Mouse (Mus musculus): ENCODE measurements around the gene Taar7a. TPM values are rescaled to one million over a fixed set of nuclear protein-coding genes. Genes with fewer than 3 reads are reported as not detected.

The Taar7a gene
- polyA plus RNA-seq, 1 experiment from 2014 or later = not detected

DNA sequence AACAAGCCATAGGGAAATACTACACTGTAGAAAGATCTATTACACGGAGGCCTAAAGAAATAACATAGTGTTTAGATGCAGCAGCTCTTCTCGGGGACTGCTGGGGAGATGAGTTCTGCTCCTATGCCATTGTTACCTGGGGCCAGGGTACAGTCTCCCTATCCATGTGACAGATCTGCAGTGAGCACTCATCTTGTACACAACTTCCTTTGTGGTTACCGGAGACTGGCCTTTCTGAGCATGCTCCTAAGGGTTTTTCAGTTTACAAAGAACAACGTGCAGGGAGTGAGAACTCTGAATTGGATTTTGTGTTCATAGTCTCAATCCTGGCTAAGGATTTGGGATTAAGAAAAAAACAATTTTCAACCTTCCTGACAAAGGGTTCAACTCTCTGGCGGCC is 6.9 kb downstream of the Taar7a start:
- no peaks in the 10 kb centered on the region for H3K27me3 ChIP-seq (replicated peaks; ENCODE audit: control insufficient read depth, insufficient read depth, low read length)
- DNase-seq (ENCODE audit: low spot score) = no peak
- H3K4me2 ChIP-seq = no peak overlapping the region
- no peak overlapping the region for H3K9ac ChIP-seq (ENCODE audit: low read depth, low read length)
- no peaks in the 10 kb centered on the region for H3K4me1 ChIP-seq (replicated peaks; ENCODE audit: control insufficient read depth, insufficient read depth, low read length)
- H3K4me3 ChIP-seq (ENCODE audit: low read depth, low read length) = no peak overlapping the region
- H3K9me3 ChIP-seq (ENCODE audit: control insufficient read depth, low read length) = no peaks in the 10 kb centered on the region
- no peak overlapping the region for H3K27ac ChIP-seq (ENCODE audit: low read depth, low read length)
- no peak for ATAC-seq (replicated peaks; ENCODE audit: low FRiP score)
- no peaks in the 10 kb centered on the region for H3K36me3 ChIP-seq (ENCODE audit: control insufficient read depth, insufficient read depth, low read length)
- WGBS = 62% methylated on average over 5 of the region's 5 CpGs

DNA sequence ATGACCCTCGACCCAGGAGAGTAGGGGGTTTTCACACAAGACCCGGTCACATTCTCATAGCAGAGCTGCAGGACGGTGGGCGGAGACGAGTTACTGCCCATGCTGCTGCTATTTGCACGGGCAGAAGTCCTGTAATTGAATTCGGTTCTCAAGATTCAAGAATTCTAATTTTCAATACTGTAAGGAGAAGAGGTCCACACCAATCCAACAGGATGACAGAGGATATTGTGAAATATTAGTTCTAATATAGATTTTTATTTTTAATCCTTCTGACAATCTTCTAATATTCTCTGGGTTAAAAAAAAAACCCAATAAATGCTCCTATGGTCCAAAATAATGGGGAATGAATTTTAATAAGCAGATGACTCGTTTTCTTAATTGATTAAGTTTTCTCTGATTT is 7.7 kb downstream of the Taar7a start, which contains the start of gene Taar6:
Taar6 (minus strand) TSS at position 101 of the 400 bp plus-strand sequence.
- Histone ChIP-seq H3K27me3 (replicated peaks; ENCODE audit: control insufficient read depth, insufficient read depth, low read length) (no peaks in the 10 kb centered on the region), H3K4me1 (replicated peaks; ENCODE audit: control insufficient read depth, insufficient read depth, low read length) (no peaks in the 10 kb centered on the region), H3K9ac (ENCODE audit: low read depth, low read length) (no peak within 1 kb of the TSS), H3K36me3 (ENCODE audit: control insufficient read depth, insufficient read depth, low read length) (no peaks in the 10 kb centered on the region), H3K27ac (ENCODE audit: low read depth, low read length) (no peak within 1 kb of the TSS), H3K4me2 (no peak within 1 kb of the TSS), H3K4me3 (ENCODE audit: low read depth, low read length) (no peak within 1 kb of the TSS), H3K9me3 (ENCODE audit: control insufficient read depth, low read length) (no peaks in the 10 kb centered on the region)
- DNase-seq (ENCODE audit: low spot score) (no peak), ATAC-seq (replicated peaks; ENCODE audit: low FRiP score) (no peak)
- WGBS = 72% methylated on average over 8 of the region's 8 CpGs

DNA sequence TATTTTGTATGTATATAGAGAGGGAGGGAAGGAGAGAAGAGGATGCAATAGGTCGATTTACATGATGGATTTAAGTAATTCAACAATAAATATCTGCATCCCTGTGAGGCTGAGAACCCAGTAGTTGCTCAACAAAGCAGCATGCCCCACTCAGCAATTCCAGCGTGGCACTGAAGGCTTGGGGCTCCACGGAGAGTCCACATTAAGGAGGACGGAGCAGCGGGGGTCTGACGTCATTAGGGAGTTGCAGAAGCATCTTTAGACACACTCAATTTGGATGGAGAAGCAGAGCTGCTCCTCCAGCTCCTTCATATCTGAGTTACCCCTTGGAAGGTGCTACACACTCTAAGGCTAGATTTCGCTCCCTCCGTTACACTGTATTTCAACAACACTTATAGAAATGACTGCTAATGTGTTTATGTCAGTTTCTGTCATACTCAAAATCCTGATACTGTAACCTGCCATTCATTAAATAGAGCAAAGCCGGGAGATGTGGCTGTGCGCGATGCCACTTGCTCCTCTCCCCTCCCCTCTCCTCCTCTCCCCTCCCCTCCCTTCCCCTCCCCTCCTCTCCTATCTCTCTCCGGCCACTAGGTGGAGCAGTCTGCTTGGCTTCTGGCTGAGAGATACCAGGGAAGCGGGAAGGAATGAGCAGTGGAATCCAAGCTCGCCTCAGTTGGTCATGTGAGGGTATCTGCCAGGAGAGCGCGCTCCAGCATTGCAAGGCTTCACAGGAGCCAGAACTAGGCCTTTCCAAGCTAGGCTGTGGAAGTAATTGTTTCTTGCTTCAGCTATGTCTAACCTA is 14.2 kb downstream of the Taar7a start:
- DNase-seq (ENCODE audit: low spot score) (peak; percentile 40), ATAC-seq (replicated peaks; ENCODE audit: low FRiP score) (peak; percentile 75)
- Histone ChIP-seq H3K4me1 (replicated peaks; ENCODE audit: control insufficient read depth, insufficient read depth, low read length) (no peaks in the 10 kb centered on the region), H3K36me3 (ENCODE audit: control insufficient read depth, insufficient read depth, low read length) (no peaks in the 10 kb centered on the region), H3K9me3 (ENCODE audit: control insufficient read depth, low read length) (no peaks in the 10 kb centered on the region), H3K9ac (ENCODE audit: low read depth, low read length) (no peak overlapping the region), H3K4me2 (no peak overlapping the region), H3K4me3 (ENCODE audit: low read depth, low read length) (no peak overlapping the region), H3K27ac (ENCODE audit: low read depth, low read length) (no peak overlapping the region), H3K27me3 (replicated peaks; ENCODE audit: control insufficient read depth, insufficient read depth, low read length) (no peaks in the 10 kb centered on the region)
- whole genome bisulfite sequencing = 36% methylated on average over 16 of the region's 16 CpGs

- WGBS = 61% methylated on average over 4 of the region's 4 CpGs
- Histone ChIP-seq H3K4me3 (ENCODE audit: low read depth, low read length) (no peak overlapping the region), H3K9me3 (ENCODE audit: control insufficient read depth, low read length) (no peaks in the 10 kb centered on the region), H3K4me1 (replicated peaks; ENCODE audit: control insufficient read depth, insufficient read depth, low read length) (no peaks in the 10 kb centered on the region), H3K27me3 (replicated peaks; ENCODE audit: control insufficient read depth, insufficient read depth, low read length) (no peaks in the 10 kb centered on the region), H3K4me2 (no peak overlapping the region), H3K9ac (ENCODE audit: low read depth, low read length) (no peak overlapping the region), H3K27ac (ENCODE audit: low read depth, low read length) (no peak overlapping the region), H3K36me3 (ENCODE audit: control insufficient read depth, insufficient read depth, low read length) (no peaks in the 10 kb centered on the region)
- DNase-seq (ENCODE audit: low spot score) = no peak
- ATAC-seq (replicated peaks; ENCODE audit: low FRiP score) = no peak
Measured at GRCm38 (mm10) chr10:23977958-23978357, 15.3 kb downstream of the Taar7a start.

DNA sequence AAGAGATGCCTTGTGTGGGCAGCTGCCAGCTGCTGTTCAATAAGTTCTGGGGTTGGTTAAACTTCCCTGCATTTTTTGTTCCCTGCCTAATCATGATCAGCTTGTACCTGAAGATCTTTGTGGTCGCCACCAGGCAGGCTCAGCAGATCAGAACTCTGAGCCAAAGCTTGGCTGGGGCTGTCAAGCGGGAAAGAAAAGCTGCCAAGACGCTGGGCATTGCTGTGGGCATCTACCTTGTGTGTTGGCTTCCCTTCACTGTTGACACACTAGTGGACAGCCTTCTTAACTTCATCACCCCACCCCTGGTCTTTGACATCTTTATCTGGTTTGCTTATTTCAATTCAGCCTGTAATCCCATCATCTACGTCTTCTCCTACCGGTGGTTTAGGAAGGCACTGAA is 22.0 kb downstream of the Taar7a start:
- no peak overlapping the region for H3K4me3 ChIP-seq (ENCODE audit: low read depth, low read length)
- H3K27ac ChIP-seq (ENCODE audit: low read depth, low read length) = no peak overlapping the region
- no peak overlapping the region for H3K4me2 ChIP-seq
- no peaks in the 10 kb centered on the region for H3K9me3 ChIP-seq (ENCODE audit: control insufficient read depth, low read length)
- H3K27me3 ChIP-seq (replicated peaks; ENCODE audit: control insufficient read depth, insufficient read depth, low read length) = no peaks in the 10 kb centered on the region
- no peak overlapping the region for H3K9ac ChIP-seq (ENCODE audit: low read depth, low read length)
- H3K36me3 ChIP-seq (ENCODE audit: control insufficient read depth, insufficient read depth, low read length) = no peaks in the 10 kb centered on the region
- ATAC-seq (replicated peaks; ENCODE audit: low FRiP score) (no peak), DNase-seq (ENCODE audit: low spot score) (no peak)
- WGBS = 78% methylated on average over 5 of the region's 5 CpGs
- H3K4me1 ChIP-seq (replicated peaks; ENCODE audit: control insufficient read depth, insufficient read depth, low read length) = no peaks in the 10 kb centered on the region

GRCm38 (mm10) chr10:23970656-23971165 is 22.6 kb downstream of the Taar7a start, which contains the start of gene Taar5:
TSS of gene Taar5 (plus strand) at chr10:23970706.
- no peak within 1 kb of the TSS for H3K27ac ChIP-seq (ENCODE audit: low read depth, low read length)
- H3K27me3 ChIP-seq (replicated peaks; ENCODE audit: control insufficient read depth, insufficient read depth, low read length) = no peaks in the 10 kb centered on the region
- H3K9ac ChIP-seq (ENCODE audit: low read depth, low read length) = no peak within 1 kb of the TSS
- no peak within 1 kb of the TSS for H3K4me2 ChIP-seq
- DNase-seq (ENCODE audit: low spot score) (no peak), ATAC-seq (replicated peaks; ENCODE audit: low FRiP score) (no peak)
- no peaks in the 10 kb centered on the region for H3K36me3 ChIP-seq (ENCODE audit: control insufficient read depth, insufficient read depth, low read length)
- no peaks in the 10 kb centered on the region for H3K9me3 ChIP-seq (ENCODE audit: control insufficient read depth, low read length)
- H3K4me3 ChIP-seq (ENCODE audit: low read depth, low read length) = no peak within 1 kb of the TSS
- WGBS = 80% methylated on average over 11 of the region's 11 CpGs
- H3K4me1 ChIP-seq (replicated peaks; ENCODE audit: control insufficient read depth, insufficient read depth, low read length) = no peaks in the 10 kb centered on the region

GRCm38 (mm10) chr10:23964921-23965610 is 28.2 kb downstream of the Taar7a start:
- no peaks in the 10 kb centered on the region for H3K27me3 ChIP-seq (replicated peaks; ENCODE audit: control insufficient read depth, insufficient read depth, low read length)
- H3K9ac ChIP-seq (ENCODE audit: low read depth, low read length) = no peak overlapping the region
- DNase-seq (ENCODE audit: low spot score) = no peak
- H3K9me3 ChIP-seq (ENCODE audit: control insufficient read depth, low read length) = no peaks in the 10 kb centered on the region
- ATAC-seq (replicated peaks; ENCODE audit: low FRiP score) = no peak
- H3K4me1 ChIP-seq (replicated peaks; ENCODE audit: control insufficient read depth, insufficient read depth, low read length) = no peaks in the 10 kb centered on the region
- H3K4me3 ChIP-seq (ENCODE audit: low read depth, low read length) = no peak overlapping the region
- 82% methylated on average over 6 of the region's 6 CpGs for WGBS
- no peak overlapping the region for H3K27ac ChIP-seq (ENCODE audit: low read depth, low read length)
- no peak overlapping the region for H3K4me2 ChIP-seq
- no peaks in the 10 kb centered on the region for H3K36me3 ChIP-seq (ENCODE audit: control insufficient read depth, insufficient read depth, low read length)

DNA sequence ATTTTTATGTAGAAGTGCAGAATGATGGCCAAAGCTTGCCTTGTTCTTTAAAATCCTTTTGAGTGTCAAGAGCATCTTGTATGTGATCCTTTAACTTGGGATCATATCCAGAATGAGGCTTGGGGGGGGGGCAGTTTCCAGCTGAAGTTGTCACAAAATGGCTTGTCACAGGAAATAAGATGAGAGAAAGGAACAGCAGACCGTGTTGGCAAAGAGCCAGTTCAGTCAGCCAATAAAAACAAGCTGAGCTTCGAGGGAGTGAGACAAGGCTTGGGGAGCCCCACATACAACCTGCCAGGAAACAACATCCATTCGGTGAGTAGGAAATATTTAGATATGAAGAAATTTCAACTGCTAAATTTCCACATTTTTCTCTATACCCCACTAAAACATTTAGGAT is 29.8 kb downstream of the Taar7a start:
- H3K4me3 ChIP-seq (ENCODE audit: low read depth, low read length) = no peak overlapping the region
- DNase-seq (ENCODE audit: low spot score) (no peak), ATAC-seq (replicated peaks; ENCODE audit: low FRiP score) (no peak)
- H3K36me3 ChIP-seq (ENCODE audit: control insufficient read depth, insufficient read depth, low read length) = no peaks in the 10 kb centered on the region
- no peak overlapping the region for H3K9ac ChIP-seq (ENCODE audit: low read depth, low read length)
- WGBS = 64% methylated on average over 3 of the region's 3 CpGs
- H3K27ac ChIP-seq (ENCODE audit: low read depth, low read length) = no peak overlapping the region
- no peaks in the 10 kb centered on the region for H3K27me3 ChIP-seq (replicated peaks; ENCODE audit: control insufficient read depth, insufficient read depth, low read length)
- H3K9me3 ChIP-seq (ENCODE audit: control insufficient read depth, low read length) = no peaks in the 10 kb centered on the region
- no peak overlapping the region for H3K4me2 ChIP-seq
- H3K4me1 ChIP-seq (replicated peaks; ENCODE audit: control insufficient read depth, insufficient read depth, low read length) = no peaks in the 10 kb centered on the region

All from liver, embryonic 11.5 days (tissue).